Mouse (Mus musculus): Measurements from ENCODE around the gene Il19. TPM values are rescaled to one million over a fixed set of nuclear protein-coding genes. Genes with fewer than 3 reads are reported as not detected.

The Il19 gene
- not detected in 2 replicates for polyA plus RNA-seq (2015; fragmentation: Nextera tagmentation; extraction: Ambion mirVana)

- H3K27me3 ChIP-seq = no peaks in the 10 kb centered on the region
- no peak within 1 kb of the TSS for H3K4me2 ChIP-seq (replicated peaks)
- no peak within 1 kb of the TSS for H3K9ac ChIP-seq
- WGBS = 45% methylated on average over 4 of the region's 4 CpGs
- no peaks in the 10 kb centered on the region for H3K9me3 ChIP-seq (replicated peaks)
- H3K4me1 ChIP-seq = 0 out of 2 replicates have a peak, but pooled peaks cover 3% of the 10 kb centered on the region
- H3K4me3 ChIP-seq (replicated peaks) = no peak within 1 kb of the TSS
- H3K27ac ChIP-seq (replicated peaks) = no peak within 1 kb of the TSS
- no peak for ATAC-seq (ENCODE audit: insufficient number of reproducible peaks, low FRiP score, low TSS enrichment, low read depth)
- H3K36me3 ChIP-seq = no peaks in the 10 kb centered on the region
Measured at GRCm38 (mm10) chr1:130940065-130940687, at the start of gene Il19. Gene Il19, minus strand, starts transcription at chr1:130940115.

GRCm38 (mm10) chr1:130989331-130989730 is 49.4 kb upstream of the Il19 start:
- no peak overlapping the region for H3K4me3 ChIP-seq (replicated peaks)
- no peak overlapping the region for H3K4me2 ChIP-seq (replicated peaks)
- H3K27me3 ChIP-seq = no peaks in the 10 kb centered on the region
- 92% methylated on average over 3 of the region's 3 CpGs for WGBS
- H3K36me3 ChIP-seq = no peaks in the 10 kb centered on the region
- no peak overlapping the region for H3K27ac ChIP-seq (replicated peaks)
- no peaks in the 10 kb centered on the region for H3K9me3 ChIP-seq (replicated peaks)
- H3K4me1 ChIP-seq = no peaks in the 10 kb centered on the region
- no peak for ATAC-seq (ENCODE audit: insufficient number of reproducible peaks, low FRiP score, low TSS enrichment, low read depth)
- no peak overlapping the region for H3K9ac ChIP-seq

DNA sequence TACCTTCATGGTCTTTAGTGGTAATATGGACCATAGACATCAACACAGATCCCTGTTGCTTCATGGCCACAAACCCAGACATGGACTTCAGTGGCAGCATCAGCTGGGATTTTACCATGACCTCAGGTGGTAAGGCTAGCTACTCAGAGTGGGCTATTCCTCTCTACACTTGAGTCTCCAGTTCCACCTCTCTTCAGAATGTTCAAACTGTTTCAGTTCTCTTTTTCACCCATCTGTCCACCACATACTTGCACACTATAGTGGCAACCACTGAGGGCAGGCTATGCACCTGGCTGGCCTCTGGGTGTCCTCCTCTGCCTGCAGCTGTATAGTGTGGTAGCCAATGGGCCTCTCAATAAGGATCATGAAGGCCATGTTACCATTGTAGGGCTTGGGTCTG is 47.5 kb upstream of the Il19 start:
- H3K9me3 ChIP-seq (replicated peaks) = no peaks in the 10 kb centered on the region
- H3K4me1 ChIP-seq = no peaks in the 10 kb centered on the region
- H3K27me3 ChIP-seq = no peaks in the 10 kb centered on the region
- ATAC-seq (ENCODE audit: insufficient number of reproducible peaks, low FRiP score, low TSS enrichment, low read depth) = no peak
- no peak overlapping the region for H3K4me2 ChIP-seq (replicated peaks)
- H3K9ac ChIP-seq = no peak overlapping the region
- no peak overlapping the region for H3K27ac ChIP-seq (replicated peaks)
- H3K4me3 ChIP-seq (replicated peaks) = no peak overlapping the region
- no peaks in the 10 kb centered on the region for H3K36me3 ChIP-seq

- Histone ChIP-seq H3K27me3 (no peaks in the 10 kb centered on the region), H3K4me1 (no peaks in the 10 kb centered on the region), H3K27ac (replicated peaks) (no peak overlapping the region), H3K4me2 (replicated peaks) (no peak overlapping the region), H3K36me3 (no peaks in the 10 kb centered on the region), H3K9ac (no peak overlapping the region), H3K4me3 (replicated peaks) (no peak overlapping the region), H3K9me3 (replicated peaks) (no peaks in the 10 kb centered on the region)
- no peak for ATAC-seq (ENCODE audit: insufficient number of reproducible peaks, low FRiP score, low TSS enrichment, low read depth)
- 90% methylated on average over 5 of the region's 5 CpGs for WGBS
Measured at GRCm38 (mm10) chr1:130987001-130987400, 47.1 kb upstream of the Il19 start.

- Histone ChIP-seq H3K27ac (replicated peaks) (no peak overlapping the region), H3K4me3 (replicated peaks) (no peak overlapping the region), H3K36me3 (no peaks in the 10 kb centered on the region), H3K9ac (no peak overlapping the region), H3K4me1 (no peaks in the 10 kb centered on the region), H3K27me3 (no peaks in the 10 kb centered on the region), H3K4me2 (replicated peaks) (no peak overlapping the region), H3K9me3 (replicated peaks) (no peaks in the 10 kb centered on the region)
- 50% methylated on average over 7 of the region's 7 CpGs for WGBS
- no peak for ATAC-seq (ENCODE audit: insufficient number of reproducible peaks, low FRiP score, low TSS enrichment, low read depth)
Measured at GRCm38 (mm10) chr1:130984441-130984840, 44.5 kb upstream of the Il19 start.

DNA sequence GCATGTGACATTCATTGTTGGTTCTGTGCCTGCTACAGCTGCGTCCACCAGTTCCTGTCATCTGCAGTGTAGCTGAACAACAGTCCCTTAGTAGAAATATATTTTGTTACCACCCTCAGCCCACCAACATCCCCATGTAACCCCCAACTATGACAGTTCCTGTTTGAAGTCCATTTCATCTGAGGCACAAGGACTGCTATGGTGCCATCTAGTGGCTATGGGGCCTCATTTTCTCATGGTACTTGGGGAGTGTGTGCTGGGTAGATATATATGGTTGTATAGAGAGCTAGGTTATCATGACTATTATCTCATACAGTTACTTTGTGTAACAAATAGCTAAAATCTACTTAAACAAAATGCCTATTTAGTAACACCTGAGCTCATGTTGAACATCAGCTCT is 39.5 kb upstream of the Il19 start:
- H3K4me3 ChIP-seq (replicated peaks) = no peak overlapping the region
- no peak overlapping the region for H3K9ac ChIP-seq
- no peak for ATAC-seq (ENCODE audit: insufficient number of reproducible peaks, low FRiP score, low TSS enrichment, low read depth)
- no peak overlapping the region for H3K4me2 ChIP-seq (replicated peaks)
- no peak overlapping the region for H3K27ac ChIP-seq (replicated peaks)
- H3K4me1 ChIP-seq = no peaks in the 10 kb centered on the region
- H3K9me3 ChIP-seq (replicated peaks) = no peaks in the 10 kb centered on the region
- no peaks in the 10 kb centered on the region for H3K36me3 ChIP-seq
- H3K27me3 ChIP-seq = no peaks in the 10 kb centered on the region
- 71% methylated on average over 1 of the region's 1 CpGs for WGBS

DNA sequence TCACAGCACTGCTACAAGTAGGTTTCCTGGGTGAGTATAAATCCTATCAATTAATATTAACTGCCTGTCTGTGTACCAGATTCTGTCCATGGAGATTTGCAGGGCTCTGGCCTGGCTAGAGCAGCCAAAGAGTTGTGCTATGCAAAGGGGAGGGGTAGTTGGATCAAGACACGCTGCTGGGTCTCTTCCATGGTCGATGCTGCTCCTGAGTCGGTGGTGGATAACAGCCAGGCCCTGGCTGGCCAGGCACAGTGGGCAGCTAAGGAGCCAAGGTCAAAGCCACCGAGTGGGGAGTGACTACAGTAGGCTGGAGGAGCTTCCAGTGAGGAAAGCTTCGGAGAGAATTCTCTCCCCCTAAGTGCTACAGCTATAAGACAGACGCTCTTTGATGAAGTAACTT is 24.0 kb upstream of the Il19 start:
- no peaks in the 10 kb centered on the region for H3K27me3 ChIP-seq
- H3K4me1 ChIP-seq = no peaks in the 10 kb centered on the region
- no peak overlapping the region for H3K4me3 ChIP-seq (replicated peaks)
- no peaks in the 10 kb centered on the region for H3K36me3 ChIP-seq
- no peak overlapping the region for H3K9ac ChIP-seq
- no peak overlapping the region for H3K27ac ChIP-seq (replicated peaks)
- no peaks in the 10 kb centered on the region for H3K9me3 ChIP-seq (replicated peaks)
- no peak overlapping the region for H3K4me2 ChIP-seq (replicated peaks)
- WGBS = 75% methylated on average over 6 of the region's 6 CpGs
- ATAC-seq (ENCODE audit: insufficient number of reproducible peaks, low FRiP score, low TSS enrichment, low read depth) = no peak

DNA sequence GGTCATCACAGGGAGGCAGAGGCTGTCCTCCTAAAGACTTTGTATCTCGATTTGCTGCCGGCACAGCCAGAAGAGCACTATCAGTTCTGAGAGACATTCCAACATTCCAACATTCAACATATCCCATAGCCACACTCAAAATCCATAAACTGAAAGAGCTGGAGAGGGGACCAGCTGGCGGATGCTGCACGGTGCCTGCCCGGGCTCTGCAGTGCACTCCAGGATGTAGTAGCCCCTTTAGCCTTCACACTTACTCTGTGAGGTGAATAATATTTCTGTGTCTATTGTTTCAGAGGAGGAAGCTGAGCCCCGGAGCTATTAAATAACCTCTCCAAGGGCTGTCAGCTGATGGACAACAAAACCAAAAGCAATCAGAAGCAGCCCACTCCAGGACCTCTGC is 7.0 kb upstream of the Il19 start:
- H3K27me3 ChIP-seq = no peaks in the 10 kb centered on the region
- no peak overlapping the region for H3K4me3 ChIP-seq (replicated peaks)
- WGBS = 49% methylated on average over 6 of the region's 6 CpGs
- H3K4me1 ChIP-seq = no peaks in the 10 kb centered on the region
- H3K27ac ChIP-seq (replicated peaks) = no peak overlapping the region
- H3K36me3 ChIP-seq = no peaks in the 10 kb centered on the region
- H3K9me3 ChIP-seq (replicated peaks) = no peaks in the 10 kb centered on the region
- no peak overlapping the region for H3K4me2 ChIP-seq (replicated peaks)
- ATAC-seq (ENCODE audit: insufficient number of reproducible peaks, low FRiP score, low TSS enrichment, low read depth) = no peak
- H3K9ac ChIP-seq = no peak overlapping the region

DNA sequence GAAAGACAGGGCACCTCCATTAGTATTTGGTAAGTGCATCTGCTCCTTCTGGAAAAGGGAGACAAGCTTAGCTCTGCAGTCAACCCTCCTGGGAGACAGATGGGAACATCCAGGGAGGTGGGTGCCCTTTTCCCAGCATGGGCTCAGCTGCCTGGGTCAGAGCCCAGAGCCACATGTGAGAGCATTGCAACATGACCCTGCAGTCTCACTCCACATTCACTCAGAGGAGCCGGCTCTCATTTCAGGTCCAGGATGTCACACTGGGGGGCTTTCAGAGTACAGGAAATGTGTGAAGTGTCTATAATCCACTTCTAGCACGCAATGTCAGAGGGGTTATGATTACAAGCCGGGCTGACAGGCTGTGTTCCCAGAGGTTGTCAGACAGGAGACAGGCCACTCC is 1.9 kb upstream of the Il19 start:
- H3K4me3 ChIP-seq (replicated peaks) = no peak overlapping the region
- H3K4me2 ChIP-seq (replicated peaks) = no peak overlapping the region
- H3K27me3 ChIP-seq = no peaks in the 10 kb centered on the region
- H3K27ac ChIP-seq (replicated peaks) = no peak overlapping the region
- 0 out of 2 replicates have a peak, but pooled peaks cover 3% of the 10 kb centered on the region for H3K4me1 ChIP-seq
- ATAC-seq (ENCODE audit: insufficient number of reproducible peaks, low FRiP score, low TSS enrichment, low read depth) = no peak
- 29% methylated on average over 3 of the region's 3 CpGs for WGBS
- H3K9me3 ChIP-seq (replicated peaks) = no peaks in the 10 kb centered on the region
- H3K9ac ChIP-seq = no peak overlapping the region
- H3K36me3 ChIP-seq = no peaks in the 10 kb centered on the region

- Histone ChIP-seq H3K4me1 (0 out of 2 replicates have a peak, but pooled peaks cover 3% of the 10 kb centered on the region), H3K9ac (no peak overlapping the region), H3K27ac (replicated peaks) (no peak overlapping the region), H3K36me3 (no peaks in the 10 kb centered on the region), H3K4me2 (replicated peaks) (no peak overlapping the region), H3K9me3 (replicated peaks) (no peaks in the 10 kb centered on the region), H3K27me3 (no peaks in the 10 kb centered on the region), H3K4me3 (replicated peaks) (no peak overlapping the region)
- no peak for ATAC-seq (ENCODE audit: insufficient number of reproducible peaks, low FRiP score, low TSS enrichment, low read depth)
- 64% methylated on average over 7 of the region's 7 CpGs for WGBS
Measured at GRCm38 (mm10) chr1:130938192-130938591, 1.7 kb downstream of the Il19 start.

- no peak overlapping the region for H3K4me2 ChIP-seq (replicated peaks)
- no peaks in the 10 kb centered on the region for H3K27me3 ChIP-seq
- H3K4me1 ChIP-seq = 0 out of 2 replicates have a peak, but pooled peaks cover 3% of the 10 kb centered on the region
- WGBS = 84% methylated on average over 4 of the region's 4 CpGs
- no peak overlapping the region for H3K9ac ChIP-seq
- no peak overlapping the region for H3K27ac ChIP-seq (replicated peaks)
- H3K4me3 ChIP-seq (replicated peaks) = no peak overlapping the region
- no peak for ATAC-seq (ENCODE audit: insufficient number of reproducible peaks, low FRiP score, low TSS enrichment, low read depth)
- no peaks in the 10 kb centered on the region for H3K9me3 ChIP-seq (replicated peaks)
- H3K36me3 ChIP-seq = no peaks in the 10 kb centered on the region
Measured at GRCm38 (mm10) chr1:130937170-130937569, 2.7 kb downstream of the Il19 start.

GRCm38 (mm10) chr1:130936351-130936750 is 3.6 kb downstream of the Il19 start:
- no peak overlapping the region for H3K27ac ChIP-seq (replicated peaks)
- H3K4me2 ChIP-seq (replicated peaks) = no peak overlapping the region
- no peak overlapping the region for H3K9ac ChIP-seq
- no peaks in the 10 kb centered on the region for H3K36me3 ChIP-seq
- no peaks in the 10 kb centered on the region for H3K27me3 ChIP-seq
- no peak overlapping the region for H3K4me3 ChIP-seq (replicated peaks)
- H3K4me1 ChIP-seq = 0 out of 2 replicates have a peak, but pooled peaks cover 2% of the 10 kb centered on the region
- ATAC-seq (ENCODE audit: insufficient number of reproducible peaks, low FRiP score, low TSS enrichment, low read depth) = no peak
- WGBS = 22% methylated on average over 6 of the region's 6 CpGs
- H3K9me3 ChIP-seq (replicated peaks) = no peaks in the 10 kb centered on the region
